Mouse (Mus musculus) heart, embryonic 14.5 days (tissue): ENCODE measurements at regions not wholly inside any gene's neighbourhood (a gene's known extent, or its start where the extent isn't known, plus 50 kb on each side); places are given as distances from the start of the nearest gene placed in this dataset.

Experiments used
- ATAC-seq: fragments of 200-750 bp; cut with Nextera tagmentation; 2 replicates; pipeline ENCODE4 v1.8.0; 2017; ENCODE audit warnings: low read depth, moderate TSS enrichment; ENCODE audit not compliant: insufficient number of reproducible peaks, insufficient read depth, low FRiP score
- H3K27ac ChIP-seq, 2 experiments: fragments of 200-500 bp in 1 of 2; fragments of 300-500 bp in 1 of 2; sonication (generic) in 1 of 2; replicated peaks in 1 of 2; 2 replicates each; pipeline ENCODE4 v1.5.1; 2012 to 2014; ENCODE audit warnings: low read depth in 2 of 2, low read length in 2 of 2, control low read depth in 1 of 2, mild to moderate bottlenecking in 1 of 2, mixed read lengths in 1 of 2; ENCODE audit not compliant: control insufficient read depth in 1 of 2, insufficient read depth in 1 of 2
- H3K27me3 ChIP-seq: fragments of 300-500 bp; sonication (generic); 2 replicates; pipeline ENCODE4 v1.6.1; 2014; ENCODE audit warnings: mild to moderate bottlenecking, low read length, control low read depth; ENCODE audit not compliant: control insufficient read depth, insufficient read depth
- H3K36me3 ChIP-seq: fragments of 300-500 bp; sonication (generic); 2 replicates; pipeline ENCODE4 v1.6.1; 2014; ENCODE audit warnings: mild to moderate bottlenecking, control low read depth, low read length, mixed read lengths; ENCODE audit not compliant: control insufficient read depth, insufficient read depth
- H3K4me1 ChIP-seq, 2 experiments: fragments of 200-500 bp in 1 of 2; fragments of 300-500 bp in 1 of 2; sonication (generic) in 1 of 2; 2 replicates each; pipeline ENCODE4 v1.6.1; 2012 to 2014; ENCODE audit warnings: low read length in 2 of 2, control low read depth in 1 of 2, mixed read lengths in 1 of 2; ENCODE audit not compliant: control insufficient read depth in 2 of 2, insufficient read depth in 2 of 2
- H3K4me2 ChIP-seq: fragments of 300-500 bp; sonication (generic); 2 replicates; pipeline ENCODE4 v1.6.1; 2014; ENCODE audit warnings: mild to moderate bottlenecking, low read length
- H3K4me3 ChIP-seq, 2 experiments: fragments of 200-500 bp in 1 of 2; fragments of 300-500 bp in 1 of 2; sonication (generic) in 1 of 2; 2 replicates each; pipeline ENCODE4 v1.5.1; 2012 to 2014; ENCODE audit warnings: low read length in 2 of 2, mild to moderate bottlenecking in 2 of 2, control low read depth in 1 of 2, low read depth in 1 of 2, moderate library complexity in 1 of 2; ENCODE audit not compliant: control insufficient read depth in 1 of 2, insufficient read depth in 1 of 2
- H3K9ac ChIP-seq: fragments of 300-500 bp; sonication (generic); 2 replicates; pipeline ENCODE4 v1.6.1; 2014; ENCODE audit warnings: mild to moderate bottlenecking, low read length
- H3K9me3 ChIP-seq: fragments of 300-500 bp; sonication (generic); 2 replicates; pipeline ENCODE4 v1.6.1; 2016; ENCODE audit warnings: low read length, control low read depth; ENCODE audit not compliant: control insufficient read depth
- WGBS: fragments of 180-500 bp; shearing (Covaris S2); extraction: QIAGEN DNeasy Blood & Tissue Kit; methylation state at CpG from one replicate; pipeline ENCODE4 v1.1.7; 2014; 5-methylcytosine and 5-hydroxymethylcytosine counted together

DNA sequence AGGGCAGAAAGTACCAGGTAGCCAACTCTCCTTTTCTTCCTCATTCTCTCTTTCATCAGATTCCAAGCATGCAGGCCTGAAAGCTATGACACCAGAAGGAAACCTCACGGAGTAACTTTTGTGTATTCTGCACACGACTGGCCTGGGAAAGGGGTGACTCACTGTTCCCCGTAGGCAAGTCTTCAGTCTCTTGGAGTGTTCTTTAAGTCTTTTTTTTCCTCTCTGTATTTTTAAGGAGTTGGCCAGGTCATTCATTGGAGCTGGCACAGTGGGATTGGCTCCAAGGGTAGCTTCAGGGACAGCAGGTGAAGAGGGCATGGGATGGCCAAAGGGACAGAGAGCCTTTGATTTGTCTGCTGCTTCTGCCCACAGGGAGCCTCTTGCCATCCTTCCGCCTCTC, 163.3 kb upstream of the Bmper start:
- Histone ChIP-seq H3K36me3 (no peaks in the 10 kb centered on the region), H3K4me1 (peaks cover 8 to 15% of the 10 kb centered on the region in 2 experiments; a peak in 3 of 4 replicates), H3K27ac (no peak overlapping the region), H3K4me3 (no peak overlapping the region), H3K27me3 (no peaks in the 10 kb centered on the region), H3K9ac (no peak overlapping the region), H3K4me2 (no peak overlapping the region), H3K9me3 (no peaks in the 10 kb centered on the region)
- no peak for ATAC-seq
- 62% methylated on average over 4 of the region's 4 CpGs for WGBS

DNA sequence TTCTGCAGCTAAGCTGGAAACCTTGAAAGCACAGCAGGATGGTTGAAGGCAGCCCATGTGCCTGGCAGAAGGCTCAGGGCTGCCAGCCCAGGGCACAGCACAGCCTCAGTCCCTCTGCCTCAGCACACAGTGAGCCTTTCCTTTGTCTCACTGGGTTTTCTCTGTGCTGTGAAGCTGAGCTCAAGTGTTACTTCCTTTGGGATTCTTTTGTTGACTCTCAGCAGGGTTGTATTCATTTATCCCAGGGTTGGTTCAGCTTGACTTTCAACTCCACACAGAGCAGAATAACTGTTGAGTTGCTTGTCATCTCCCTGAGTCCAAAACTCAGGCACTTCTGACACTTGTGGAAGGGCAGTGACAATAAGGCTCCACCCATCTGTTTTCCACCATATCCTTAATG, 162.3 kb upstream of the Bmper start:
- Histone ChIP-seq H3K36me3 (no peaks in the 10 kb centered on the region), H3K27me3 (no peaks in the 10 kb centered on the region), H3K4me1 (peaks cover 8 to 15% of the 10 kb centered on the region in 2 experiments; a peak in 3 of 4 replicates), H3K4me3 (no peak overlapping the region), H3K4me2 (no peak overlapping the region), H3K27ac (no peak overlapping the region), H3K9ac (no peak overlapping the region), H3K9me3 (no peaks in the 10 kb centered on the region)
- no peak for ATAC-seq

GRCm38 (mm10) chr9:23061179-23061929, 161.5 kb upstream of the Bmper start:
- no peak for ATAC-seq
- H3K9ac ChIP-seq: no peak overlapping the region
- no peaks in the 10 kb centered on the region for H3K27me3 ChIP-seq
- no peaks in the 10 kb centered on the region for H3K36me3 ChIP-seq
- 59% methylated on average over 4 of the region's 4 CpGs for WGBS
- H3K27ac ChIP-seq: no peak overlapping the region
- no peak overlapping the region for H3K4me3 ChIP-seq
- H3K4me1 ChIP-seq: peaks cover 8 to 15% of the 10 kb centered on the region in 2 experiments; a peak in 3 of 4 replicates
- H3K9me3 ChIP-seq: no peaks in the 10 kb centered on the region
- H3K4me2 ChIP-seq: no peak overlapping the region

DNA sequence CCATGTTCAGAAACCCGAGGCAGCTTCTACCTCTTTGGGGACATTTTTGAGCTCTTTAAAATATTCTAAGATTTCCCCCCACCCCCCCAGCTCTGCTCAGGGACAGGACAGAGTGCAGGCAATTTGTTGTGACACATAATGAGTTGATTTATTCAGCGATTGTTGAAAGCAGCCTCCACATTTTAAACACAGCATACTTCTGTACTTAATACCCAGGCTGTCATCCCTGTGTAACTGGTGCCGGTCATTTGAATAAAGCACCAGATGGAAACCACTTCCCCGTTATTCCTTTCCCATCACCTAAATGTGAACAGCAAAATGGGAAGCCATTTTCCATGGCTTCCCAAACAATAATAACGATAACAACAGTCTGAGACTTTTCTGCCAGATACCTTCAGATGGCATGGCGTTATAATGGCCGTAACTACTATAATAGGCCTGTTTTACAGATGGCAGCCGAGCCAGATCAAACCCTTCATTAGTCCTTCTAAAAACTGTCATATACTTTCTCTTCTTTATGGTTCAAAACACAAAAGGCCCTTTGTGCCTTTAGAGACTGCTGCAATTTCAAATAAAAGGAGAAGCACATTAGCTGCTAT, 160.7 kb upstream of the Bmper start:
- H3K27ac ChIP-seq: no peak overlapping the region

DNA sequence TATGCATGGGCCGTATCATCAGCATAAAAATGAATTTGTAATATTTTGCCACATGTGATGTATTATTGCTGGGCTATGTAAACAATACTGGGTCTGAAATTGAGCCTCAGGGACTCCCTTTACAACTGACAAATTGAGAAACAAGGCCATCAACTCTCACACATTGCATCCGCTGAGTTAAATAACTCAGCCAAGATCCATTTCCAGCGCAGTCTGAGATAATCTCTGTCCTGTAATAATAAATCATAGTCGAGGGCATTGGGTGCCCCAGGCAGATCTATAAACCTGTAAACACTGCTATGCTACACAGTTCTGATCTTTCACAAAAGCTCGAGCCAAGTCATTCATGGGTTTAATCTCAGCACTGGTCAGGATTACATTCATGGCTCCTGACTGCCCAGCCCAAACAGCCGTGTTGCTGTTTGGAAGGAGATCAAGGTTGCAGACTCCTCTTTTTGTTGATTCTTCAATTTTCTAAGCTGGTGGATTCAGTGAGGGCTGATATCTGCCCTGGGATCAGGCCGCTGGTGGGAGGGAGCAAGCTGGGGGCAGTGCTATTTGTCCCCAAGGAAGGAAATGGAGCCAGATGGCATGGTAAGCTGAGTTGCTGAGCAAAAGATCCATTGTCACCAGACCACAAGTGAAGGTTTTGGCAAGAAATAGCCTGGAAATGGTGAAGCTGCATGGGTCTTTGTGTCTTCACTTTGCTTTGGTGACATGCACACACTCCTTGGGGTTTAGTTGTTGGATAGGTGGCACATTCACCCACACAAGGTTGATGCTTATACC, 160.0 kb upstream of the Bmper start:
- ATAC-seq: no peak
- Histone ChIP-seq H3K36me3 (no peaks in the 10 kb centered on the region), H3K9me3 (no peaks in the 10 kb centered on the region), H3K4me3 (no peak overlapping the region), H3K27me3 (no peaks in the 10 kb centered on the region), H3K4me2 (no peak overlapping the region), H3K9ac (no peak overlapping the region), H3K4me1 (peaks cover 8 to 17% of the 10 kb centered on the region in 2 experiments; a peak in 3 of 4 replicates), H3K27ac (no peak overlapping the region)
- WGBS: 72% methylated on average over 7 of the region's 7 CpGs

More for the DNA sequence above, 160.7 kb upstream of the Bmper start:
- no peaks in the 10 kb centered on the region for H3K36me3 ChIP-seq
- no peak overlapping the region for H3K4me2 ChIP-seq
- ATAC-seq: no peak
- H3K9me3 ChIP-seq: no peaks in the 10 kb centered on the region
- H3K4me3 ChIP-seq: no peak overlapping the region
- H3K9ac ChIP-seq: no peak overlapping the region
- no peaks in the 10 kb centered on the region for H3K27me3 ChIP-seq
- H3K4me1 ChIP-seq: peaks cover 8 to 15% of the 10 kb centered on the region in 2 experiments; a peak in 3 of 4 replicates
- 79% methylated on average over 8 of the region's 8 CpGs for WGBS

GRCm38 (mm10) chr9:23064001-23064400, 158.9 kb upstream of the Bmper start:
- WGBS: 77% methylated on average over 2 of the region's 2 CpGs
- Histone ChIP-seq H3K27me3 (no peaks in the 10 kb centered on the region), H3K9ac (no peak overlapping the region), H3K36me3 (no peaks in the 10 kb centered on the region), H3K4me1 (peaks cover 3 to 14% of the 10 kb centered on the region in 2 experiments; a peak in 3 of 4 replicates), H3K4me3 (no peak overlapping the region), H3K9me3 (no peaks in the 10 kb centered on the region), H3K27ac (no peak overlapping the region), H3K4me2 (no peak overlapping the region)
- no peak for ATAC-seq

DNA sequence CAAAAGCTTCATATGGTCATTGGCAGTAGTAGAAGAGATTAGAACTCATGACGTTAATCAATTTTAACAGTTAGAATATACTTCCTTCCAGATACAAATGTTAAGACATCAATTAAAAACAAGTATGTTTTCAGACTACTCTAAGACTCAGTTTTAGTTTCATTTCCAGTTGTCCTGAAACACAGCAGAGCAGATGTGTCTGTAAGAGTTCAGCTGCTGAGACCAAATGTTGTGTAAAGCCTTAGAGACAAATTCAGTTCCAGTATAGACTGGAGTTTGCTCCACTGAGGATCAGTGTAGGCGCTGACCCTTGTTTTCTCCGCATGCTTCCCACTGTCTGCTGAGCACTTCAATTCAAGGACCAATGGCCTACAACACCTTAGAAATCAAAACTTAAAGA, 158.1 kb upstream of the Bmper start:
- Histone ChIP-seq H3K9ac (no peak overlapping the region), H3K4me1 (peaks cover 8 to 10% of the 10 kb centered on the region in 2 experiments; a peak in 3 of 4 replicates), H3K9me3 (no peaks in the 10 kb centered on the region), H3K4me3 (no peak overlapping the region), H3K36me3 (no peaks in the 10 kb centered on the region), H3K4me2 (no peak overlapping the region), H3K27me3 (no peaks in the 10 kb centered on the region), H3K27ac (no peak overlapping the region)
- ATAC-seq: no peak
- WGBS: 93% methylated on average over 3 of the region's 3 CpGs
